Mouse (Mus musculus) intestine, embryonic 16.5 days (tissue): ENCODE data around the gene Rpl35. TPM values are rescaled to one million over a fixed set of nuclear protein-coding genes. Genes with fewer than 3 reads are reported as not detected.

Source experiments
- ATAC-seq: fragments of 200-750 bp; cut with Nextera tagmentation; 2 replicates; pipeline ENCODE4 v1.8.0; 2017; ENCODE audit warnings: moderate TSS enrichment, moderate library complexity
- H3K27ac ChIP-seq: fragments of 300-500 bp; sonication (generic); 2 replicates; pipeline ENCODE4 v1.5.1; 2014; ENCODE audit warnings: mild to moderate bottlenecking, low read length
- H3K27me3 ChIP-seq: fragments of 300-500 bp; sonication (generic); replicated peaks from 2 replicates; pipeline ENCODE4 v1.6.1; 2014; ENCODE audit warnings: low read length, control low read depth, mixed read lengths; ENCODE audit not compliant: control insufficient read depth, insufficient read depth
- H3K36me3 ChIP-seq: fragments of 300-500 bp; sonication (generic); 2 replicates; pipeline ENCODE4 v1.6.1; 2014; ENCODE audit warnings: low read length, control low read depth; ENCODE audit not compliant: control insufficient read depth, insufficient read depth
- H3K4me1 ChIP-seq: fragments of 300-500 bp; sonication (generic); 2 replicates; pipeline ENCODE4 v1.6.1; 2014; ENCODE audit warnings: low read length, control low read depth, mixed read lengths; ENCODE audit not compliant: control insufficient read depth, insufficient read depth
- H3K4me2 ChIP-seq: fragments of 300-500 bp; sonication (generic); 2 replicates; pipeline ENCODE4 v1.6.1; 2014; ENCODE audit warnings: low read depth, low read length, control low read depth
- H3K4me3 ChIP-seq: fragments of 300-500 bp; sonication (generic); 2 replicates; pipeline ENCODE4 v1.5.1; 2014; ENCODE audit warnings: mild to moderate bottlenecking, low read length
- H3K9ac ChIP-seq: fragments of 300-500 bp; sonication (generic); 2 replicates; pipeline ENCODE4 v1.6.1; 2014; ENCODE audit warnings: low read depth, low read length
- H3K9me3 ChIP-seq: fragments of 300-500 bp; sonication (generic); 2 replicates; pipeline ENCODE4 v1.6.1; 2016; ENCODE audit warnings: low read length, control low read depth; ENCODE audit not compliant: control insufficient read depth
- WGBS: fragments of 180-500 bp; shearing (Covaris S2); extraction: QIAGEN DNeasy Blood & Tissue Kit; methylation state at CpG from one replicate; pipeline ENCODE4 v1.1.7; 2014; 5-methylcytosine and 5-hydroxymethylcytosine counted together
- polyA plus RNA-seq: library from polyadenylated mRNA; unstranded; fragments of >200 nt; fragmentation: Nextera tagmentation; extraction: Ambion mirVana; gene quantifications from 2 replicates; pipeline ENCODE4 v1.2.1, GENCODE M21; 2015

The Rpl35 gene
- polyA plus RNA-seq, 1 experiment from 2014 or later = 859 TPM

DNA sequence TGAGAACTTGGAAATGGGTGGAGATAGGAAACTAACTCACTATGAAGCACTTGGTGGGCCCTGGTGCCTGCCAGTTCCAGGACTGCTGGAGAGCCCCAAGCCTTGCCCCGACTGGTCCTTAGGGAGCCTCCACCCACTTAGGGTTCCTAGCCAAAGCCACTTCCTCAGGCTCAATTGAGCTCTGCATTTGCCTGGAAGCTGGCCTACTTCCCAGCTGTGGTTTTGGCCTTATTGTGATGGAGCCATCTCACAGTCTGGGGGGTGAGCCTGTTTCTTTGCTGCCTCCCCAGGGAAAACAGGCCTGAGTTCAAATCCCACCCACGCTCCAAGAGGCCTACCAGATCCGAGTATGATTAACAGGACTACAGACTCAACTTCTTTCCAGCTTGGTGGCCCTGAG is 18.8 kb downstream of the Rpl35 start:
- Histone ChIP-seq H3K4me3 (no peak overlapping the region), H3K9ac (no peak overlapping the region), H3K27me3 (no peaks in the 10 kb centered on the region), H3K27ac (no peak overlapping the region), H3K4me2 (no peak overlapping the region), H3K9me3 (no peaks in the 10 kb centered on the region; the same call in 1 of the 2 replicates), H3K36me3 (no peaks in the 10 kb centered on the region), H3K4me1 (peaks cover 4% of the 10 kb centered on the region; the same call in 1 of the 2 replicates)
- WGBS = 77% methylated on average over 3 of the region's 3 CpGs
- ATAC-seq = no peak

DNA sequence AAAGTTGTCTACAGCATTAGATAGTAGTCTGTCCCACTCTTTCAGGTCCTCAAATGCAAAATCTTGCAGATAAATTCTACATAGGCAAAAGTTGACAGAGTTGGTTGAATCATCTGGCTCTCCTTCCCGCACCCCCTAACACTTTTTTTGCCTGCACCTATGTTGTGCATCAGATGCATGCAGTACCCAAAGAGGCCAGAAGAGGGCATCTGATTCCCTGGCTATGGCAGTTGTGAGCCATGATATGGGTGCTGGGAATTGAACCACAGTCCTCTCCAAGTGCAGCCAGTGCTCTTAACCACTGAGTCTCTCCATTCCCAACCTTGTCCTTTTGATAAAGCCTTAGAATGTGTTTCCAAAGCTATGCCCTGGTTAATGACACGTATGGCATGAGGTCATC is 22.0 kb downstream of the Rpl35 start:
- Histone ChIP-seq H3K27ac (no peak overlapping the region), H3K4me2 (no peak overlapping the region), H3K4me3 (no peak overlapping the region), H3K9ac (no peak overlapping the region), H3K9me3 (no peaks in the 10 kb centered on the region; the same call in 1 of the 2 replicates), H3K27me3 (no peaks in the 10 kb centered on the region), H3K36me3 (no peaks in the 10 kb centered on the region), H3K4me1 (peaks cover 4% of the 10 kb centered on the region; the same call in 1 of the 2 replicates)
- no peak for ATAC-seq
- WGBS = 97% methylated on average over 2 of the region's 2 CpGs

DNA sequence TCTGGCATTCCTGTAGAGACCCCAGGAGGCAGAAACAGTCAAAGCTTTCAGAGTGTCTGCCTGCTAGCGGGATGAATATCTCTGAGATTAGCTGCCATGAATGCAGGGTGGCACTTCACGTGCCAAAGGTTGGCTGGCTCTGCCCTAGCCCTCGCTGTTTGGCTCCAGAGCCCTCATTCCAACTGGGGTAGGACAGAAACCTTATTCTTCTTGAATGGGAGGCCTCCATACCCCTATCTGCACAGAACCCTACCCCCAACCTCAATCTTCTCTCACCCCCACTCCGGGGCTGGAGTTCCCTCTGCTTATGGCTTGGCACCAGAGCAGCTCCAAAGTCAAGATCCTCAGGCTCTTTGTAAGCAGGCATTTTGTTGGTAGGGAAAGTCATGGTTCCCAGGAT is 27.6 kb downstream of the Rpl35 start:
- H3K9ac ChIP-seq = no peak overlapping the region
- WGBS = 68% methylated on average over 4 of the region's 4 CpGs
- no peaks in the 10 kb centered on the region for H3K27me3 ChIP-seq
- no peaks in the 10 kb centered on the region for H3K9me3 ChIP-seq
- no peak overlapping the region for H3K4me2 ChIP-seq
- no peaks in the 10 kb centered on the region for H3K36me3 ChIP-seq
- no peaks in the 10 kb centered on the region for H3K4me1 ChIP-seq
- 0 out of 2 replicates have a peak, but pooled peaks have one; percentile 6 for ATAC-seq
- no peak overlapping the region for H3K27ac ChIP-seq
- no peak overlapping the region for H3K4me3 ChIP-seq

DNA sequence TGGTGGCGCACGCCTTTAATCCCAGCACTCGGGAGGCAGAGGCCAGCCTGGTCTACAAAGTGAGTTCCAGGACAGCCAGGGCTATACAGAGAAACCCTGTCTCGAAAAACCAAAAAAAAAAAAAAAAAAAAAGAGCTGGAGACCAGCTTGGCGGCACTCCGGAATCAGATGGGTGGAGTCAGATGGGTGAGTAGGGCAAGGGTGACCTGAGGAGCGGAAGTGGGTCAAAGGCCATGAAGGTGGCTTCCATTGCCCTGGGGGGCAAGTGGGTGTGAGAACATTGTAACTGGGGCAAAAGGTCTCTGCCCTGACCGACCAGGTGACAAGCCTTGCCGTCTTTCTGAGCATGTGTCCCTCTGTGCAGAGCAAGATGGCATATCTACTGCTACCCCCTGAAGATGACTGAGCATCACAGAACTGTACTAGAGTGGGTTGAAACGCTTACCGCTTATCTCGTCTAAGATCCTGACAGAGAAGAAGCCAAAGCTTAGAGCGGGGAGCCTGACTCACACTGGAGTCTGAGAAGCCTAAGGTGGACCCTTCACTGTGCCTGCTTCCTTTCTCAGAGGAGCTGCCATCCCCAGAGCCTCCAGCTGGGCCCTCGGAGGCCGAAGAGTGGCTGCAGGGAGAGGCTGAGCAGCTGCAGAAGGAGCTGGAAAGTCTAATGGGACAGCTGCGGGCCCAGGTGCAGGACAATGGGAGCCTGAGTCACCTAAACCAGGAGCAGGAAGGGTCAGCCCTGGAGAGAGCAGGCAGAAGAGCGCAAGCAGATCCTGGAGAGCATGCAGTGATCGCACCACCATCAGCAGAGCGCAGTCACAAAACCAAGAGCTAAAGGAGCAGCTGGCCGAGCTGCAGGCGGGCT is 29.3 kb downstream of the Rpl35 start:
- no peaks in the 10 kb centered on the region for H3K36me3 ChIP-seq

DNA sequence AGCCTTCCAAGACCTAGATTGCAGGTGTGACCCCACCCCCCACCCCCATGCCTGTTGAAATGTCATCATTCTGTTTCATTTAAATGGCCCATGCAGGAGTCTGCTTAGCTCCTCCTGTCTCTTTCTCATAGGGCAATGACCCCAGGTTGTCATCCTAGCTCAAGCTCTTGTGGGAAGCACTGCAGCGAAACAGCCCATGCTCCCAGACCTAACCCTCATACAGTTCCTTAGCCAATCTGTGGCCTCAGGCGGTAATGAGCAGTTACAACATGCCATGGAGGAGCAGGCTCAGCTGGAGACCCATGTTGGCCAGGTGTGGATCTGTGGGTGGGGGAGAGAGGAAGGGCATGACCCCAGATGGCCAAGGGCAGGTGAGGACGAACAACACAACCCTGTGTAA is 30.2 kb downstream of the Rpl35 start:
- no peak overlapping the region for H3K9ac ChIP-seq
- H3K36me3 ChIP-seq = no peaks in the 10 kb centered on the region
- H3K4me1 ChIP-seq = no peaks in the 10 kb centered on the region
- H3K9me3 ChIP-seq = no peaks in the 10 kb centered on the region
- 73% methylated on average over 3 of the region's 3 CpGs for WGBS
- H3K27ac ChIP-seq = no peak overlapping the region
- no peak overlapping the region for H3K4me2 ChIP-seq
- H3K4me3 ChIP-seq = no peak overlapping the region
- no peaks in the 10 kb centered on the region for H3K27me3 ChIP-seq
- no peak for ATAC-seq

More for the DNA sequence above, 29.3 kb downstream of the Rpl35 start:
- no peak overlapping the region for H3K4me2 ChIP-seq
- no peaks in the 10 kb centered on the region for H3K27me3 ChIP-seq
- WGBS = 77% methylated on average over 21 of the region's 21 CpGs
- H3K9ac ChIP-seq = no peak overlapping the region
- H3K4me1 ChIP-seq = no peaks in the 10 kb centered on the region
- H3K27ac ChIP-seq = no peak overlapping the region
- no peak overlapping the region for H3K4me3 ChIP-seq
- no peaks in the 10 kb centered on the region for H3K9me3 ChIP-seq
- no peak for ATAC-seq

DNA sequence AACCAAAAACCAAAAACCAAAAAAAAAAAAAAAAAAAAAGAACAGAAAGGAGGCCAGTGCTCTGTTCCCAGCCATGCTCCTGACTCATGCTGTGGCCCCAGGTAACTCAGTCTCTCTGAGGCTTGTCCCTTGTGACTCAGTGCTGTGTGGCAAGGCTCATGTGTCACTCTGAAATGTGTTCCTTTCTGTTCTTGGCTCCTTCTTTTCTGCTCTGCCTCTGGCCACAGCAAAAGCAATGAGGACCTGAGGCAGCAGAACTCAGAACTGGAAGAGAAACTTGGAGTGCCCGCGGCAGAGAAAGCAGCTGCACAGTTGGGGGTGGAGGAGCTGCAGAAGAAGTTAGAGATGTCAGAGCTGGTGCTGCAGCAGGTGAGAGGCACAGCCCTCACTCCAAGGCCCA is 31.3 kb downstream of the Rpl35 start:
- ATAC-seq = no peak
- no peak overlapping the region for H3K4me3 ChIP-seq

DNA sequence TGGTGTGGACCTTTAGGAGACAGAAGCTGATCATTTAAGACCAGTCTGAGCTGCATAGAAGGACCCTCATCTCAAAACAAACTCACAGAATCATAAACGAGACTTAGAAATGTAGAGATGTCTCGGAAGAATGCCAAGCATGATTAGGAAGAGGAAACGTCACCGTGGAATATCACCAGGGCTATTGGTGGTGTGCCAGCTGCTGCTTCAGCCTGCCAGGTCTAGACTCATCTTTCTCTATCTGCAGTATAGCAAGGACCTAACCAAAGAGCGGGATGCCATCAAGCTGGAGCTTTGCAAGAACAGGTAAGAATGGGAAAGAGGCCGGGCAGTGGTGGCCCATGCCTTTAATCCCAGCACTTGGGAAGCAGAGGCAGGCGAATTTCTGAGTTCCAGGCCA is 31.7 kb downstream of the Rpl35 start:
- no peaks in the 10 kb centered on the region for H3K36me3 ChIP-seq
- no peak overlapping the region for H3K27ac ChIP-seq
- H3K9me3 ChIP-seq = no peaks in the 10 kb centered on the region
- H3K4me2 ChIP-seq = no peak overlapping the region
- H3K9ac ChIP-seq = no peak overlapping the region
- no peaks in the 10 kb centered on the region for H3K4me1 ChIP-seq
- H3K4me3 ChIP-seq = no peak overlapping the region
- H3K27me3 ChIP-seq = no peaks in the 10 kb centered on the region
- 67% methylated on average over 7 of the region's 7 CpGs for WGBS
- ATAC-seq = no peak

More for the DNA sequence above, 31.3 kb downstream of the Rpl35 start:
- Histone ChIP-seq H3K27me3 (no peaks in the 10 kb centered on the region), H3K27ac (no peak overlapping the region), H3K9me3 (no peaks in the 10 kb centered on the region), H3K4me2 (no peak overlapping the region), H3K4me1 (no peaks in the 10 kb centered on the region), H3K9ac (no peak overlapping the region), H3K36me3 (no peaks in the 10 kb centered on the region)
- WGBS = 35% methylated on average over 2 of the region's 2 CpGs

DNA sequence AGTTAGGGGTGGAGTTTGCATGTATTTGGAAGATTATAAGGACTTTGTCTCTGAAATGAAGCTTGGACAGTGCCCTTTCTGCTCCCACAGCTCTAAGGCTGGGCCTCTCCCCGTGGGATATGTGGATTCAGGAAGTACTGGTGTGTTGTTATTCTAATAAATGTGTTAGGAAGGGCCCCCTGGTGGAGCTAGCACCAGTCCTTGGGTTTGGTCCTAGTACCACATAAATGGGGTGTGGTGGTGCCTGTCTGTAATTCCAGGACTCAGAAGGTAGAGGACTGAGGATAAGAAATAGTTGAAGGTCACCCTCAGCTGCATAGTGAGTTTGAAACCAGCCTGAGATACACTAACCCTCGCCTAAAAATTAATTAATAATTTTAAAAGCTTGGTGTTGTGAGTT is 32.2 kb downstream of the Rpl35 start:
- no peaks in the 10 kb centered on the region for H3K27me3 ChIP-seq
- ATAC-seq = peak; percentile 38; the same call in 1 of the 2 replicates
- no peak overlapping the region for H3K27ac ChIP-seq
- H3K4me3 ChIP-seq = no peak overlapping the region
- no peaks in the 10 kb centered on the region for H3K36me3 ChIP-seq
- 32% methylated on average over 2 of the region's 2 CpGs for WGBS
- H3K9me3 ChIP-seq = no peaks in the 10 kb centered on the region
- no peak overlapping the region for H3K4me2 ChIP-seq
- H3K4me1 ChIP-seq = no peaks in the 10 kb centered on the region
- H3K9ac ChIP-seq = no peak overlapping the region

DNA sequence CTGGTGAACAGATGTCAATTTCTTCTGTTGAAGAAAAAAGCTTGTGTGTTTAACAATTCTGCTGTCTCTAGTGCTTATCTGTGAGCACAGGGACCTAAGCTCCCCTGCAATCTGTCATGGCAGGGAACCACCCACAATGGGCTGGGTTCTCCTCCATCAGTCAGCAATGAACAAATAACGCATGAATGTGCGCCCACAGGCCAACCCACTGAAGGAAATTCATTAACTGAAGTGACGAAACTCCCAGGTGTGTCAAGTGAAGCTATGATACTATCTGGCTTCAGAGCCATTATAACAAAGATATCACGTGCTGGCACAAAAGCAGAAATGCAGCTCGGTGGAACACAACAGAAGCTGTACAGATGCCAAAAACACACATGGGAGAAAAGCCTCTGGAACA is 35.4 kb downstream of the Rpl35 start:
- Histone ChIP-seq H3K27me3 (no peaks in the 10 kb centered on the region), H3K27ac (no peak overlapping the region), H3K9ac (no peak overlapping the region), H3K36me3 (no peaks in the 10 kb centered on the region), H3K4me3 (no peak overlapping the region), H3K4me1 (no peaks in the 10 kb centered on the region), H3K9me3 (no peaks in the 10 kb centered on the region), H3K4me2 (no peak overlapping the region)
- peak; percentile 88 for ATAC-seq
- WGBS = 63% methylated on average over 5 of the region's 5 CpGs
